Mouse (Mus musculus) hematopoietic stem cell, adult 5-6 weeks (primary cell): ENCODE measurements around the gene Mrps6. TPM values are rescaled to one million over a fixed set of nuclear protein-coding genes. Genes with fewer than 3 reads are reported as not detected.
"Not testable (repeated sequence)": the region's sequence is repeated elsewhere in the genome, so short reads cannot be mapped to it uniquely, and the experiment has no call there.

ENCODE experiments used
- ATAC-seq, 2 experiments: fragments of 125-278 bp in 1 of 2; replicated peaks in 1 of 2; 2 replicates each; pipeline ENCODE4 v1.8.0; 2016 to 2017; ENCODE audit warnings: inconsistent platforms in 2 of 2, mild to moderate bottlenecking in 2 of 2, moderate number of reproducible peaks in 2 of 2, low read depth in 1 of 2, moderate TSS enrichment in 1 of 2; ENCODE audit not compliant: low FRiP score in 2 of 2, poor library complexity in 2 of 2, severe bottlenecking in 2 of 2, insufficient read depth in 1 of 2, low TSS enrichment in 1 of 2
- total RNA-seq: library from RNA; stranded (forward); fragments of 172-1452, 232-1000 nt; gene quantifications from 2 replicates; pipeline ENCODE4 v1.2.3, GENCODE M21; 2017

The Mrps6 gene
- total RNA-seq, 1 experiment from 2014 or later = 24.9 TPM

- no peak for ATAC-seq
These were observed 862 bp downstream of the Mrps6 start for GRCm38 (mm10) chr16:92058644-92059620.

- no peak for ATAC-seq
These were observed 2.1 kb downstream of the Mrps6 start for GRCm38 (mm10) chr16:92060213-92060612.

DNA sequence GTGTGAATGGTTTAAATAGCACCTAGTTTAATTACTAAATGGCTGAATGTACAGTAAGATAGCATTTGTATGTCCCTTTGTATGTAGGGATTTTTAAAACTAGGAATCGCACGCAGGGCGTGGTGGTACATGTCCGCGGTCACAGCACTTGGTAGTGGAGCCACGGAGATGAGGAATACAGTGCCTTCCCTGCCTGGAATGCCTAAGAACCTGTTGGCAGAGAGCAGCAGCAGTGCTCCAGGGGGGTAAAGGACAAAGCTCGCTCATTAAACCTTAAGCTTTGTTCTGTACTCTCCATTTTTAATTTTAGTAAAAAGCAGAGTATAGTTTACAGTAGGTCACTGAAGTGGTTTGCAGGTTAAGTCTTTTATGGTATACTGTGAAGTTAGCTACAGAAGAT, 3.5 kb downstream of the Mrps6 start:
- no peak for ATAC-seq

GRCm38 (mm10) chr16:92062832-92063231, 4.8 kb downstream of the Mrps6 start:
- no peak for ATAC-seq

DNA sequence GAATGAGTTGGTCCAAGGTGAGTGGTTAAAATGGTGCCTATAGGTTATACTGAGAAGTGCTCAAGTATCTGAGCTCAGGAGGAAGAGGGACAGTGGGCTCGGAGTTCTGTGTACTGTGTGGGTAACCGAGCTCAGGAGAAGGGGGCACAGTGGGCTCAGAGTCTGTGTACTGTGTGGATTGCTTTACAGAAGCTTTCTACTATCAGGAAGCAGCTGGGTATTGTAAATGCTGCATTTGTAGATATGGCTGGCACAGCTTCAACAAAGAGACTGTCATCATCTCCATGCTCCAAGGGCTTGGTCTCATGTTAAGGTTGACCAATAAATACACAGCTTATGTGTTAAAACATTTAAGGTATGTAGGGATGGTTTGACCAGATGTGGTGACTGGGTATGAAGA, 6.7 kb downstream of the Mrps6 start:
- no peak for ATAC-seq

- no peak for ATAC-seq
These were observed 12.3 kb downstream of the Mrps6 start for GRCm38 (mm10) chr16:92070338-92070737.

DNA sequence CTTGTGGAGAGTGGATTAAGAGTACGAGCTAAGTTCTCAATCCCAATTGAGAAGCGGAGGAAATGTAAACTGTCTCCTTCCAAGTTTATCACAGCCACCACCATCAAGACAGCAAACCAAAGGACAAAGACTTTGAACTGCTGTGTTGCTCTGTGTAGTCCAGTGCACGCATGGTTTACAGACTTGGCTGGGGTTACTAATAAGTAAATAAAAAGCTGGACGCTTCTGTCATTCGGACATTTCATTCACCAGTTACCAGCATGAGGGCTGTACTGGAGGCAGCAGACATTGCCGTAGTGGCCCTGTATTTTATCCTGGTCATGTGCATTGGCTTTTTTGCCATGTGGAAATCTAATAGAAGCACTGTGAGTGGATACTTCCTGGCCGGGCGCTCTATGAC, 18.7 kb downstream of the Mrps6 start:
- ATAC-seq = no peak

GRCm38 (mm10) chr16:92083771-92084453, 25.8 kb downstream of the Mrps6 start:
- ATAC-seq = no peak

- ATAC-seq = no peak
These were observed 31.2 kb downstream of the Mrps6 start for GRCm38 (mm10) chr16:92089225-92089624.

GRCm38 (mm10) chr16:92091876-92092275, 33.8 kb downstream of the Mrps6 start:
- no peak for ATAC-seq

DNA sequence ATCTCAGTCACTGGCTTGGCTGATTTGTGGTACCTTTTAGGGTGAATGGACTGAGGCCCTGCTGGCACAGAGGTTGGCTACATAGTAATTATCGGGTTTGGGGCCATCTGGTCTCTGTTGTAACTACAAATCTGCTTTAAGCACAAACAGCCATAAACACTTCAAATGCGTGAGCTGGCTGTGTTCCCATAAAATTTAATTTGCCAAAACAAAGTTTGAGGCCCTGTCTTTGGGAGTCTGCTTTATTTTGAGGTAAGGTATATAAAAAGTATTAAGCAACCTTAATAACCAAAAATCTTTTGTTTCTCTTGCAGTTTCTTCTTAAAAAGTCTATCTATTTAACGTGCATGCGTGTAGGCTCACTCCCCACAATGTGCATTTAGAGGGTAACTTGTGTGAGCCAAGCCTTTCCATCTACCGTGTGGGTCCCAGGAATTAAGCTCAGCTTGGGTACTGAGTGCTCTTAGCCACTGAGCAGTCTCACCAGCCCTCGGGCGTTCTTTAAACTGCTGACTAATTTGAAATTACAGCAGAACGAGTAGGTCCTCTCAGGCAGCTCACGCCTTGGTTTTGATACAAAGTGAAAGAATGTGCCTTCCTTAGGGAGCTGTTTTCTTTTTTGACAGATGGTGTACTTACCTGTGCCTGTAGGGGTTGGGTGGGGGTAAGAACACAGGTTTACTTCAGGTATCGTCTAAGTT, 40.4 kb downstream of the Mrps6 start:
- no peak for ATAC-seq

DNA sequence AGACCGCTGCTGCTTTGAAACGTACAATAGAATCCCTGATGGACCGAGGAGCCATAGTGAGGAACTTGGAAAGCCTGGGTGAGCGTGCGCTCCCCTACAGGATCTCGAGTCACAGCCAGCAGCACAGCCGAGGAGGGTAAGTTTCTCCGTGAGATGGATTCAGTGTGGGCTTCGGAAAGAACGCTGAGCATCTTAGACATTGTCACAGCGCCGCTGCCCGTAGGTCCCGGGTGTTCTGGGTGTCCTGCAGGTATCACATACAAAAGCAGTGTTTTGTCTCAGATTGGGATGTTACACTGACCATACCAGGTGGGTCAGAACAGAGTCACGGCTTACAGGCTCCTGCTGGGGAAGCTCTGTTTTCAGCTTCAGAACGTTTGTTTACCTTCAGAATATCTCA, 41.5 kb downstream of the Mrps6 start:
- no peak for ATAC-seq

DNA sequence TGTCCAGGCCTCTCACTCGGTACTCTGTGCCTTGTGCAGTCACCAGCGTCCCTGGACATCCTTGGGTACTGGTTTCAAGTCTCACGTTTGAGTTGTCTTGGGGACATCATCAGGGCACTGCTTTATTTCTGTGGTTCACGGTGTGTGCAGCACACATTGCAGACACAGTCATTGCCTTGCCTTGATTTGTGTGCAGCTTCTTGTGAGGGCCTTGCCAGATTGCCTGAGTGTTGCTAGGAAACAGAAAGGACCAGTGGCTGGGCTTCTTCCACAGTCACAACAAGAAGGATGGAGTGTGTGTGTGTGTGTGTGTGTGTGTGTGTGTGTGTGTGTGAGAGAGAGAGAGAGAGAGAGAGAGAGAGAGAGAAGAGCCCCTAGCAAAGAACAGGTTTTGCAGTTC, 42.0 kb downstream of the Mrps6 start:
- ATAC-seq = no peak

DNA sequence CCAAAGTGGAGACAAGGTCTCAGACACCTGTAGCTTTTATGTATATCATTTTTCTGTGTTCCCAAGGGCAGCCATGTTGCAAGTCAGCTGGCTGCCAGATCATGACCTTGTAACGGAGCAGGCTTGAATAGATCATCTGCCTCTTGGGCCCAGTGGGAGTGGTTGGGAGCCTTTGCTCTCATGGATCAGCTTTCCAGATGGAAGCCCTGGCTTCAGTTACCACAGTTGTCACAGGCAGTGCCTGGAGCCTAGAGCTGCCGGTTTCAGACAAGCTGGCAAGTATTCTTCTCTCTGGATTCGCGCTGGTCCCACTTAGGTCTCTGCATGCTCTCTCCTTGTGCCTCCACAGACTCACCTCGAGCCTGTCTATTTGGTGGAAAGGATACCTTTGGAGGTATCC, 44.0 kb downstream of the Mrps6 start:
- ATAC-seq = no peak

DNA sequence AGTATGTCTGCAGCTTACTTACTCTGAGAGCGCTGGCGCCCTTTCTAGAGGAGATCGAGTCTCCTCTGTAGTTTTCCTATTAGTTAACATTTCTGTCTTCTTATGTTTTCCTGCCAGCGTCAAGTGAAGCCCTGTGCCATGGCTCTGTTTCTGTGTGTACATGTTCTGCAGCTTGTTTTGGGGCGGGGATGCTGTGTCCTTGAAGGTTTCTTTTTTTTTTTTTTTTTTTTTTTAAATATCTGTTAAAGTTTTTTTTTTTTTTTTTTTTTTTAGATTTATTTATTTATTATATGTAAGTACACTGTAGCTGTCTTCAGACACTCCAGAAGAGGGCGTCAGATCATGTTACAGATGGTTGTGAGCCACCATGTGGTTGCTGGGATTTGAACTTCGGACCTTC, 44.9 kb downstream of the Mrps6 start:
- not testable (repeated sequence) for ATAC-seq

GRCm38 (mm10) chr16:92103572-92104331, 45.7 kb downstream of the Mrps6 start:
- ATAC-seq = no peak

GRCm38 (mm10) chr16:92104332-92104590, 46.2 kb downstream of the Mrps6 start:
- no peak for ATAC-seq

GRCm38 (mm10) chr16:92104951-92105350, 46.9 kb downstream of the Mrps6 start:
- no peak for ATAC-seq
